Mouse (Mus musculus) T-cell, adult 2 months (primary cell): ENCODE data around the gene Epb41.

Experiments used
- DNase-seq: peaks from one replicate; pipeline ENCODE4 v3.0.0; 2022; ENCODE audit warnings: low spot score

Epb41 gene

DNA sequence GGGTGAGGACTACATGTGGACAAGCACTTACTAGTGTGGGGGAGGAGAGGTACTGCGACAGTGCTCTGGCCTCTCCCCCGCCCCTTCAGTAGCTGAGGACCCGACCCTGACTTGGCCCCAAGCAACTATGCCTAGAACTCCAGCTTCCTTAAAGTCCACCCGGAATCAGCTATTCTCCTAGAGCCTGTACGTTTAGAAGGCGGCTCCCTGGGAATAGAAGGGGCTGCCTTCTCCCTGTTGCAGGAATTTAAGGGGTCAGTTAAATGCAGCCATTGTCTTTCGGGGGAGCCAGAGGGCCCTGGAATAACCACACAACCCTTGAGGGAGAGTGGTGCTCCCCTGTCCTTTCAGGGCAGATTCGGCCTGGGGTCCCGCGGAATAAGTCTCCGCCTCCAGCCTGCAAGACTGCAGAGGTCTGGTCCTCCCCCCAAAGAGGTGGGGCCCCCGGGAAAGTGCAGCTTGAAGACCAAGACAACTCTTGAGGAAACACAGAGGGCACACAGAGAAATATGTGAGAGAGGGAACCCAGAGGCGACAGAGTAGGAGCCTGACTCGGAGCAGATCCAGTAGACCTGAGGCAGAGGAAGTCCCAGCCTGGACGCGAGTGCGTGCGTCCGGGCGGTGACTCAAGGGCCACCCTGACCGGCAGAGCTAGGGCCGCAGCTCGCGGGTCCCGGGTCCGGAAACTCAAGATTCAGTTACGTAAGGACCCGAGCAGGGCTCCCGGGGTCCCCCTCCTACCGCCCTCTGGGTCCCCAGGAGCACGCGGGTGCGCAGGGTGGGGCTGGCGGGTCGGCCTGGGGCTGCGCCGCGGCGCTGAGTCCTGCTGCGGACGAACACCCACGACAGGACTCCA is 816 bp downstream of the Epb41 start, which contains the start of gene Gm10300:
Gene Gm10300 (plus strand): TSS at position 621 of the 856 bp plus-strand sequence.
- DNase-seq, result peak; percentile 41

DNA sequence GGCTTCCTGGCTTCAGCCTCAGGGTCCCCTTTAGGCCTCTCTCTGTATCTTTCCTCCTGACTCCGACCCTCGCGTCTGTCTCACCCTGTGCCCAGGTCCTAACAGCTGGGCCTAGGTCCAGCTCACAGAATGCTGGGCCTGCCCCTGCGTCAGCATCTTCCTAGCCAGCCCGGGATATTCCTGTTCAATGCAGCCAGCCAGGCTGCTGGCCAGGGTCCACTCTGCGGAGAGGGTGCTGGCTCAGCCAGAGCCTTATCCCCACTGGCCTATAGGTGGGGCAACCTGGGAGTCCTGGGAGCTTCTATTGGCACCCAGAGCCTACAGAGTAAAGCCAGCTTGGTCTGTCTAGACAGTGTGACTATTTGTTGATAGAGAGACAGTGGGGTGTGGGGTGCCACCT is 2.2 kb downstream of the Epb41 start:
- no peak for DNase-seq

DNA sequence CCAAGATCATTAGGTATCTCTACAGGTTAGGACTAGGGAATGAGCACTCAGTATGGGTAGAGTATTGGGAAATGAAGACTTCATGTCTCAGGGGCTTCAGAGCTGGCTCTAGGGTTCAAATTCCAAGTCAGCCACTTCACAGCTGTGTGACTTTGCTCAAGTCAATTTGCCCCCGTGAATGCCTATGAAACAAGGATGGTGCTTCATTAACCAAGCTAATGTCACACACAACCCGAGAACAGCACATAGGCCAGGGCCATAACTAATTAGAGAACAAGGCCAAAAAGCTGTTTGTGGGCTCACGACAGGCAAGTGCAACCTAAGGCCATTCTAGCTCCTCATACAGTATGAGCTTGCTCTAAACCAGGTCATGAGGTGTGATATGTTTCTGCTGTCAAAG is 3.0 kb downstream of the Epb41 start:
- DNase-seq, result no peak

DNA sequence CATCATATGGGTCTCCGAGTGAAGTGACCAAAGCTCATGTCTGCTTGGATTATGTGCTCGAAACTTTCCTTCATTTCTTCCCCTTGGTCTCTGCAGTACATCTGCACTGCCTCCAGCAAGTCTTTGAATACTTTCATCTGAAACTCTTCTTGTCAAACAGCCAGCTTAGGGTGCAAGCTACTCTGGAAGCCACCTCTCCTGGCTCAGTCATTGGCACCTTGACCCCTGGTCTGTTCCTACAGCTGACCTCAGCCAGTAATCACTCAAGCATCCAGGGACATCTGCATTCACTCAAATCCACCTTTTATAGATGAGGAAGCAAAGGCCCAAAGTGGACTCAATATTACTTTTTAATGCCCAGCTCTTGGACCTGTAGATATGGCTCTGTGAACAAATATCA is 3.4 kb downstream of the Epb41 start:
- DNase-seq, result no peak

DNA sequence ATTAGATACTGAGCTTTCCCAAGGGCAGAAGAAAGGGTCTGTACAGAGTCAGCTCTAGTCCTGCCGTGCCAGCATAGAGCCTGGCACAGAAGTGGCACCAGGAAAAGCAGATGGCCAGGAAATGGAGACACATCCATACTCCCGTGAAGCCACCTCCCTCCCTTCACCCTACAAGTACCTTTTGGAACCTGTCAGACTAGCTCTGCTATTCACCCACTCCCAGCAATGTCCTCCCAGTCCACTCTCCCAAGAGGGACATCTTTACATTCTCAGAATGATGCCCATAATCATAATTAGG is 7.2 kb downstream of the Epb41 start:
- no peak for DNase-seq

DNA sequence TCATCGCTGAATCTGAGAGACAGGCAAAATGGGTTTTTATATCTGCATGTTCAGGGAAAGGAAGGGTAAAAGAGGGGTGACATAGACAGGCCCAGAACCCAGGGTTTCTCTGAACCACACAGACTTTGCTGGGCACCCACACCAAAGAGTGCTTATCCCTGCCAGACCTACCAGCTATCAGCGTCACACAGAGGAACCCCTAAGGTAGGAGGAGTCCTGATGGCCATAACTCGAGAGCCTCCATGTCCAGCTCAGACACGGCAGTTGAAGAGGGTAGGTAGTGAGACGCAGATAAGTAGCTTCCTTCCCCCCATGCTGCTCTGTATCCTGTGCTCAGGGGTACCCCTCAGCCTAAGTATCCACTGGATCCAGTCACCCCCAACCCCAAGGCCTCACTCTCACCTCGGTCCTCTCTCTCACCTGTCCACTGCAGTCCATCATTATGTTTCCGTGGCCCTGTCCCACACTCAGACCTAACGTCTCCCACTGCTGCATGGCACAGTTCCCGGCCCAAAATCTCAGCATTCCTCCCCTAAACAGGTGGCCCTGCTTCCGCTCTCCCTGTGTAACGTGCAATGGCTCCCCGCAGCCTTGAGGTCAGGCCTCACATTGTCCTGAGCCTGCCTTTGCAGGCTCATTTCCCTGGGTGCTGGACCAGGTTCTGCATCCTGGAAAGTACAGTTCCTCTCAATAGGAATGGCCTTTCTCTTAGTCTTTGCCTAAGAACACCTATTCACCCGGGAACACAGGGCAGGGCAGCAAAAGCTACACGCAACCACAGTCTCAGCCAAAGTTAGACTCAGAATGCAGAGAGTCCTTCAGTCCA is 7.8 kb downstream of the Epb41 start:
- no peak for DNase-seq

DNA sequence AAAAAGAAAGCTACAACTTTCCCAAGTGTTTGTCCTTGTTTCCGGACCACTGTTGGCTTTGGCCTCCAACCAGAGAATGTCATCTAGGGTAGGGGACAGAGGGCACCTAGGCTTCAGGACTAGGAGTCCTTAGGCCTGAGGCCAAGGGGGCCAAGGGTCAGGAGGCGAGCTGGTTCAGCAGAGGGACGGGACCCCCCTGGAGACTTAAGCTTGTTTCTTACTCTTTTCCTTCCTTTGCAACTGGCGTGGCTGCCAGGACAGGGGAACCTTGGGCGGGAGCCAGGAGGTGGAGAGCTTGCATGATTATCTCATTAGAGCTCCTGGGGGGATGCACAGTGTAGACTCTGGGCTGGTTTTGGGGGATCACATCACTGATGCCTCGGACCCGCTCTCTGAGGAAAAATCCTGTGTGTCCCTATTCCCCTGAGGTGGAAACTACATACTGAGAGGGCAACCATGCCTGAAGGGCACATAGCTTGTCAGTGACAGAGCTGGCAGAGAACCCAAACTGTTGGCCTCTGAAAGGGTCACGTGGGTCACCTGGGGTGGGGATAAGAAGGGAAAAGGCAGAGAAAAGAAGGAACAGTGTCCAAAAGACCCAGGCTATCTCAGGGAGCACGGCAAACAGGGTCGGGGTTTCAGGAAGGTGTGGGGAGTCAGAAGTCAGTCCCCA is 8.9 kb downstream of the Epb41 start:
- no peak for DNase-seq

DNA sequence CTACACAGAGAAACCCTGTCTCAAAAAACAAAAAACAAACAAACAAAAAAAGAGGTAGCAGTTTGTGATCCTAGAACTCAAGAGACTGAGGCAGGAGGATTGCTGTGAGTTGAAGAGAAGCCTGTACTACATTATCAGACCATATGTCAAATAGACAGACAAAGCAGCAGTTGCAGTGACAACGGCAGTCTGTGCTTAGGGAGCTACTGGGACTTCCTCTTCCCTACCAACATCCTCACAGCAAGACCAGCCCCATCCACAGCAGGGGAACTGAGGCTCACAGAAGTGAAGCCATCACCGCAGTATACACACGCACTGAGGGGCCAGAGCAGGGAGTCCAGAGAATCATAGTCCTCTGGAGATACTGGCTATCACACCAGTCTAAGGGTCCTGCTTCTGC is 9.5 kb downstream of the Epb41 start:
- no peak for DNase-seq

DNA sequence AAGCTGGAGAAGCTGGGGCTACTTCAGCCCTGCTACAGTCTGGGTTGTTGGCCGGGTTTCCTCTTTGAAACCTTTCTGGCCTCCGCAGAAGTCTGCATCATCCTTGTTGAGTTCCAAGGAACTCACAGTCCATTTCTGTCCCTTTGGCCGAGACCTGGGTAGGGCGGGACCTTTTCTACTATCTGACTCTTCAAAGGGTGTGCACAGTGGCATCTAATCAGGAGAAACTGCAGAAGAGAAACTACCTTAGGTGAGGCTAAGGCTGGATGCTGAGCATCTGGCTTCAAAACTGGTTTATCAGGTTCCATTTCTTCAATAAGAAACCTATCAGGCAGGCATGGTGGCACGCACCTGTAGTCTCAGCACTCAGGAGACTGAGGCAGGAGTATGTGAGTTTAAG is 10.6 kb downstream of the Epb41 start:
- DNase-seq, result no peak

DNA sequence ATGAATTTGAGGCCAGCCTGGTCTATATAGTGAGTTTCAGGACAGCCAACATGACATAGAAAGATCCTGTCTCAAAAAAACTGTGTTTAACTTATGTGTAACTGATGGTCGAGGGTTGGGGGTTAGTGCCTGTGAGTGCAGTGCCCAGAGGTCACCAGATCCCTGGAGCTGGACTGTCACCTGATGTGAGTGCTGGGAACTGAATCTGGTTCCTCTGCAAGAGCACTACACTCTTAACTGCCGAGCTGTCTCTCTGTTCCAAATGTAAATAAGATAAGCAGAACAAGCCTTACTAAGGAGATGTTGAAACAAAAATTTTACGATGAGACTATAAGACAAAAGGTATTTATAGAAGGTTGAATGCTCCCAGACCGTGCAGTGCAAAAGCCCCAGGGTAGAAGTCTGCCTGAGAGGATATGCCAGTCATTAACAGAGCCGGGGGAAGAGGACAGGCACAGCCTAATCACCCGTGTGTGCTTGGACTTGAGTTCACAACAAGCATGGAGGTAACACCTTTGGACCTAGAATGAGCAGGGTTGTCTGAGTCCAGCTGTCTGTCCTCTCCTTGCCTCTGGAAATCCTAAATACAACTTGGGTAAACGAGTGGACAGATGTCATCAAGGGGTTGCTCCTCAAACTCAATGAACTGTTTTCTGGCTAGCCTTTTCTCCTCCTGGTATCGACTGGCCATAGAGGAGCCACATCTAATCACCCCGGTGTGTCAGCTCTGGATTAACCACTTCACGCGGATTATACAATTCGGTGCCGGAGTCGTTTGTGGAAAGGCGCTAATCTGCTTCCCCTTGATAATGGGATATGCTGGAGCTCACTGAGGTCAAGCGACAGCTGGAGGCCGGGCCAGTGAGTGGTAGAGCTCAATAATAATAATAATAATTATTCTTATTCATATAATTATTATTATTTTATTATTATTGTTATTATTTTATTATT is 11.9 kb downstream of the Epb41 start:
- no peak for DNase-seq

DNA sequence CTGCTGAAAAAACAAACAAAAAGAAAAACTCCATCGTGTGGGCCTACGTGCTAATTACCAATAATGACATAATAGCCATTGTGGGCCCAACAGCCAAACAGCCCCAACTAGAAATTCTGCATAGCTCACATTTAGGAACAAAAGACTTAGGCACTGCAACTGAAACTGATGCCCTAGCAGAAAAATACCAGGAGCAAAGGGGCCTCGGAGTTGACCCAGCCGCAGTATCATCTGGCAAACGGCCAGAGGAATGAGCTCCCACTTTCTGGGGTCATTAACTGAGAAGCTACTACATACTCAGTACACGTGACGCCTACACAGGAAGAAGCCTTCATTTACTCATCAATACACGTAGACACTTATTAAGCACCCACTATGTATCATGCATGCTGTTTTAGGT is 12.8 kb downstream of the Epb41 start:
- no peak for DNase-seq

DNA sequence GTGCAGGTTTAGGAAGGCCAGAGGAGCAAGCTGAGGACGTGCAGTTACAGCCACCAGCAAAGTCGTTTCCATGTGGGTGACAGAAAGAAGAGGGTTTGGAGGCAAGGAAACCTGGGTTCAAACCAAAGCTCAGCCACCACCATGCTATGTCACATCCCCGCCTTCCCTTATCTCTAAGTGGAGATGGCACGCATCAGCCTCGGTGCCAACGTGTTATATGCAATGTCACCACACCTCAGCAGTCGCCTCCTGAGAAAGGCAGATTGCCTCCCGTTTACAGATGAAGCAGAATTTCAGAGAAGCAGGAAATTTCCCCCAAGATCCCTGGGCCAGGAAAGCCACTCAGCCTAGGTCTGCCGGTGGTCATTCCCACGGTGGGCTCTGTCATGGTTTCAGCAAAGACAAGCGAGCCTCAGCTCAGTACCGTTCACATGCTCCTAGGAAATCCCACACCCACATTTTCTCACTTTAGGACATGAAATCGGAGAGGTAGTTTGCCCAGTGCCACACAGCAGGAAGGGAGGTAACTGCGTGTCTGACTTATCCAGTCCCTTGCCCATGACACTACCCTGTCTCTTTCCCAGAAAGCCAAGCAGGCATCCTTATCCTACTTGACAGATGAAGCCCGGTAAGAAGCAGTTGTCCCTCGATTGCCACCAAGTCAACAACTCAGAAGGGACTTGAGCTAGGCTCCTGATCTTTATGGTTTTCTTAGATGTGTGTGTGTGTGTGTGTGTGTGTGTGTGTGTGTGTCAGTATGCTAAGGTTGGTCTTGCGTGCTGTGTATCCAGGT is 14.9 kb downstream of the Epb41 start:
- no peak for DNase-seq

DNA sequence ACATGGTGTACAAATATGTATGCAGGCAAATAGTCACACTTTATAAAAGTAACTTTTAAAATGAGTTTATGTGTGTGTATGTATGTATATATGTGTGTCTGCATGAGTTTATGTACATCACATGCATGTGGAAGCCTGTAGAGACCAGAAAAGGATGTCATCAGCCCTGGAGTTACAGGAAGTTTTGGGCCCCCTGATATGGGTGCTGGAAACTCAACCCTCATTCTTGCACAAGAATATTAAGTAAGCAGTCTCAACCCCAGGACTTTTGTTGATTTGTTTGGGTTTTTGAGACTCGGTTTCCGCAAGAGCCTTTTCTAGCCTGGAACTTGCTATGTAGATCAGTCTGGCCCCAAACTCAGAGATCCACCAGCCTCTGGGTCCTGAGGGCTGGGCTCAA is 15.6 kb downstream of the Epb41 start:
- no peak for DNase-seq

DNA sequence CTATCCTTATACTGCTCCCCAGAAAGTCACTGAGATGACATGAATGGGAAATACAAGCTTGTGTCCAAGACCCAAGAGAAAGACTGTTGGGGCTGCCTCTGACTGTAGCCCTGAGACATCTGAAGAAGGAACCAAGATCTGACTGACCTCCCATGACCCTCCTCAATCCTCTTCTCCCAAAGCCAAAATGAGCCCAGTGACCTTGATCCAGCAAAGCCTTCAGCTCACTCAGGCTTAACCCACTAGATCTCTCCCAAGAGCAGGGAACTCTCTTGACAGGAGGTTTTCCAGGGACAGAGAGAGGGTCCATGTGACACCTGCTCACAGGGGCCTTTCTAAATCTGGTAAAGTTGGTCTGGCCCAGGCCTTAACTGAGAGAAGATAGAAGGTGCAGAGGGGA is 17.8 kb downstream of the Epb41 start:
- DNase-seq, result no peak

DNA sequence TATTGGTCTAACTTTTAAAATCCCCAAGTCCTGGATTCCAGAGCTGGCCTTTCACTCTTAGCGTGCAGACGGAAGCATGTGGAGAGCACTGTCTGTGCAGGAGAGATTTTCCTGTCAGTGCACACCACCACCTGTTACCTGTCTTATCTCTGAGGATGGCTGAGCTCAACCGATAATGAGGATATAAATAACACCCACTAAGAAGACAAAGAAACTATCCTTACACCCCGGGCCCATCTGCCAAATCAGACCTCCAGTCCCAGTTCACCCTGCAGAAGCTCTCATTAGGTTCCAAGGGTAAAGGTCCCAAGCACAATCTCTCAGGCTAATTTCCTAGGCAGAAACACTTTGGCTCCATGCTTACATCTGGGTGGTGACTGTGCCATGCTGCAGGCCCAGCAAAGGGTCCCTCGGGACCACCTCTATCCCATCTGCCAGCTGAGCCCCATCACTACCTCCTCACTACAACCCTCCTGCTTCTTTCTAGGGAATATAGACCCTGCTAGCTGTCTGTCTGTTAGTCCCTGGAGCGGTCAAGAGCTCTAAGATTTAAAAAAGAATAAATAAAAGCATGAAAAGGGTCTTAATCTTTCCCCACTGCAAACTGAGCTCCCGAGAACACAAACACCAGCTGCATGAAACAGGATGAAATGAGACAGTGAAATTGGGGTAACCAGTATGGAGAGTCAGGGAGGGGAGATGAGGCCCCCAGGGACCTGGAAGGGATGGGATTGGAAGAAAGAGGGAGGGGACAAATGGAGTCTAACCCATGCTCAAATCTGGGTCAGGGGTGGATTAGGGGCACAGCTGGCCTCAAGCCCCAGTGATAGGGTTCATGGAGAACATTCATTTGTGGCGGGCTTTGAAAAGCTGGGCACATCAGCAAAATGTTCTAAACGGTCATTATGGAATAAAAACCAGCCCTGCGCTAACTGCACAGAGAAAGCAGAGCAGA is 23.5 kb downstream of the Epb41 start:
- no peak for DNase-seq

DNA sequence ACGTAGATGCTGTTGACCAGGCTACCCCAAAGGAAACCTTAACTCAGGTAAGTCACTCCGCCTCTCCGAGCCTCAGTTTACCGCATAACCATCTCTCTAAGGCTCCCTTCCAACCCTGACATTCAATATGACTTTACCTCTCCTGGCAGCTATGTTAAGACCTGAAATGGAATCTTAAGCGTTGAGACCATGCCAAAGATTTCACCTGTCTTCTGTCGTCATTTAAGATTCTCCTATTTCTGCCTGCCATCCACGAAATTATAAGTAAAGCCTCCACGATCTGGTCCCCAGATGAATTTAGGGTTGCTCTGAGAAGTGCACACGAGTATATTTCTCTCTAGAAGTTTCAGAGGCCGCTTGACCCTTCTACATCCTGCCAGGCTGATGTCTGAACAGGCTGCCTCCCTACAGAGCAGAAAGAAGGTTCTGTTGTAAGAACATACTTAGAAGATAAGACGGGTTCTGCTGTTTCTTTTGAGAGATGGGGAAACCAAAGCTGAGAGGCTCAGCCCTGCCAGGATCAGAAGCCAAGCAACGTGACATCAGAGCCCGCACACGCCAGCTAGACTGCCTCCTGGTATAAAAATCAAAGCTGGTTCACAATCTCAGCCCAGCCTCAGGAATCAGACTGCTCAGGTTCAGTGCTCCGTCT is 25.4 kb downstream of the Epb41 start:
- DNase-seq, result peak; percentile 51

DNA sequence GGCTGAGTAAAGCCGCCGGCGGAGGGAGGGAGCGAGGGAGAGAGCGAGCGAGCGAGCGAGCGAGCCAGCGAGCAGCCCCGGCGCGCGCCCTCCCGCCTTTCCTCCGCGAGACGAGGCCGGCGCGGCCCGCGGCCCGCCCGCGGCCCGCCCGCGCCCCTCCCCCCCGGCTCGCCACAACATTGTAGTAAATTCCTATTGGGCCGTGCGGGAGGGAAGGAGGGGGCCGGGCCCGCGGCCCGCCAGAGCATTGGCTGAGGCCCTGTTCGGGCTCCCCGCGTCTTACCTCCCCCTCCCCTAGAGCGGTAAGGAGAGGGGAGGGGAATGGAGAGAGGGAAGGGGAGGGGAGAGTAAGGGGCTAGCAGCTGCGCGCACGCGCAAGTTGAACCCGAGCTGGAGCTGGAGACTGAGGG is 26.1 kb downstream of the Epb41 start:
- peak; percentile 84 for DNase-seq

DNA sequence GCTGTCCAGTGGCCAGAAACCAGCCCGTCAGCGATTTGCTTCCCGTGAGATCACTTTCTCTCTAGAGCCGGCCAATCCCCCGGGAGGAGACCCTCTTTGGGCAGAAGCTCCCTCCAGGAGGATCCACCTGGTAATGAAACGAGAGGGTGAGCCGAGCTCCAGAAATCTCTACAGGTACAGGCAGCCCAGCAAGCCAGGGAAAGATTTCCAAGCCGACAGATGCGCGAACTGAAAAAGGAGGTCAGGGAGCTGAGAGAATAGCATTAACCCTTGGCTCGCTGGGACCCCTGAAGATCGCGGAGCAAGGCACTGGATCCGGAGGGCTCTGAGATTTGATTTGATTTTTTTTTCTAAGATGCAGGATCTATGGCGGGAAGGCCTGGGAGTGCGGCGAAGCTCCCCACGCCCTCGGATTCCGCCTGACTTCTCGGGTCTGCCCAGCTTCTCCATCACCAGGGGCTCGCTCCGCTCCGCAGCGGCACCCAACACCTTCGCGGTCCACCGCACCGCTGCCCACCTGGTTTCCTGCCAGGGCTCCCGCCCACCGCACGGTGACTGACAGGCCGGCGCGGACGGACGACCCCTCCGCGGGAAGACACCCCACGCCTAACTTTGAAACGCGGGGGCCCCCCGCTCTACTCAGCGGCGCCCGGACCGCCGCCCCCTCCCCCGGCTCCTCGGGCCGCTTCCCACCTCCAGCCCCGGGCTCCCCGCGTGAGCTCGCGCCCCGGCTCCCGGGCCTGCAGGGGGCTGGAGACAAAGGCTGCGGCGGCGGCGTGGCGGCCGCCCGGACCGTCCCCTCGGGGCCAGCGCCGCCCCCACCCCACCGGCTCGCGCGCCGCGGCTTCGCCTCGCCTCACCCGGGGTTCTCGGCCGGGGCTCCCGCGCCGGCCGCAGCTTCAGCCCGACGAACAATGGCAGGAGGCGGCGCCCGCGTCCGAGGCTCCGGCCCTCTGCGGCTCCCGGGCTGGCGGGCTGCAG is 26.8 kb downstream of the Epb41 start:
- peak; percentile 41 for DNase-seq
